Mouse (Mus musculus): ENCODE measurements around the gene Odr4. TPM values are rescaled to one million over a fixed set of nuclear protein-coding genes. Genes with fewer than 3 reads are reported as not detected.

Odr4 gene
- polyA plus RNA-seq, 1 experiment from 2014 or later, result 34.7 TPM

DNA sequence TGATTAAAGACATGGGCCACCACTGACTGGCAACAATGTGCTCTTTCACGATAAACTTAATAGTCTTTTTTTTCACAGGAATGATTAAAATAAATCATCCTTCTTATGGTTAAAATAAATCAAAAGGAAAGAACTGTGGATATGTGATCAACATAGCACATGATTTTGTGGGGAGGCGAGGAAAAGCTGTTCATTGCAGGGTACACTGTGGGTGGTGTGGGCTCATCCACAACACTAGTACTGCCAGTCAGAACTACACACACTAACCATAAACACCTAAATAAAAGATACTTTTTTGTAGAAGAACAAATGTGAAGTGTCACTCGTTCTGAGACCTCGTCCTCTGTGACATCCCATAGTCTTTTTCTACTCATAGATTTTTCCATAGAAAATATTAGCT is 8.7 kb downstream of the Odr4 start:
- H3K4me2 ChIP-seq (ENCODE audit: low read depth, low read length), result no peak overlapping the region
- no peaks in the 10 kb centered on the region for H3K9me3 ChIP-seq (replicated peaks; ENCODE audit: control insufficient read depth, low read length)
- WGBS, result 96% methylated on average over 4 of the region's 4 CpGs
- DNase-seq (ENCODE audit: low spot score), result no peak
- H3K4me1 ChIP-seq (ENCODE audit: control insufficient read depth, insufficient read depth, low read length), result no peaks in the 10 kb centered on the region
- no peak overlapping the region for H3K9ac ChIP-seq (replicated peaks; ENCODE audit: low read length)
- no peak for ATAC-seq (replicated peaks; ENCODE audit: insufficient number of reproducible peaks, low FRiP score, low TSS enrichment, low read depth)
- no peak overlapping the region for H3K4me3 ChIP-seq (ENCODE audit: low read depth, low read length)
- no peak overlapping the region for H3K27ac ChIP-seq (replicated peaks; ENCODE audit: low read depth, low read length)
- no peaks in the 10 kb centered on the region for H3K36me3 ChIP-seq (replicated peaks; ENCODE audit: control insufficient read depth, insufficient read depth, low read depth, low read length)
- H3K27me3 ChIP-seq (ENCODE audit: control insufficient read depth, insufficient read depth, low read length), result no peaks in the 10 kb centered on the region

DNA sequence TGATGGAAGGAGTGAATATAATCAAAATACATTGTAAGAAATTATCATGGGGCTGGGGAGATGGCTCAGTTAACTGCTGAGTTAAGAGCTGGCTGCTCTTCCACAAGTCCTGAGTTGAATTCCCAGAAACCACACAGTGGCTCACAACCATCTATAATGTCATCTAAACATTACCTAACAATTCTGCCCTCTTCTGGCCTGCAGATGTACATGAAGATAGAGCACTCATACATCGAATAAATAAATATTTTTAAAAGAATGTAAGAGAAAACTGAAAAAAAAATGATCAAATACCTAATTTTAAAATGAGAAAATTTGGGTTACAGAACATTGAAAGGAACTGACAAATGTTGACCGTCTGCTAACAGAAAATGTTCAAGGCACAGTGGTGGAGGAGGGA is 18.6 kb downstream of the Odr4 start:
- H3K27ac ChIP-seq (replicated peaks; ENCODE audit: low read depth, low read length), result no peak overlapping the region
- H3K36me3 ChIP-seq (replicated peaks; ENCODE audit: control insufficient read depth, insufficient read depth, low read depth, low read length), result no peaks in the 10 kb centered on the region
- H3K4me1 ChIP-seq (ENCODE audit: control insufficient read depth, insufficient read depth, low read length), result no peaks in the 10 kb centered on the region
- no peaks in the 10 kb centered on the region for H3K27me3 ChIP-seq (ENCODE audit: control insufficient read depth, insufficient read depth, low read length)
- H3K4me3 ChIP-seq (ENCODE audit: low read depth, low read length), result no peak overlapping the region
- H3K9ac ChIP-seq (replicated peaks; ENCODE audit: low read length), result no peak overlapping the region
- ATAC-seq (replicated peaks; ENCODE audit: insufficient number of reproducible peaks, low FRiP score, low TSS enrichment, low read depth) (no peak), DNase-seq (ENCODE audit: low spot score) (no peak)
- H3K9me3 ChIP-seq (replicated peaks; ENCODE audit: control insufficient read depth, low read length), result no peaks in the 10 kb centered on the region
- WGBS, result 92% methylated on average over 2 of the region's 2 CpGs
- H3K4me2 ChIP-seq (ENCODE audit: low read depth, low read length), result no peak overlapping the region

DNA sequence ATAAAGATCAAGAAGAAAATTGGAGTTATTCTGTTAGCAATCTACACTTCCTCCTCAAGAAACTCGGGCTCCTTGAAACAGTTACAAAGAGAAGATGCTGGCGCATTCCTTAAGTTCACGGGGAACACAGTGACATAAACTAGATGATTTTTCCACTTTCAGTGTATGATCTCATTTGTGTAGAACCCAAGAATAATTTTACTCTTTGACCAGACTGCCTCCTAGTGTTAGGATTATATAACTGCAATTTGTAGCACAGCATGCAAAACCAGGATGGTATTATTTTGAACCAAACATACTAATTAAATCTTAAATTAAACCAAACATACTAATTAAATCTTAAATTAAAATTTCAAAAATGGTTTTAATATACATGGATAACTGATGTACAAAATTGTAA is 20.0 kb downstream of the Odr4 start:
- no peak overlapping the region for H3K27ac ChIP-seq (replicated peaks; ENCODE audit: low read depth, low read length)
- peak; percentile 48 for DNase-seq (ENCODE audit: low spot score)
- no peak overlapping the region for H3K4me2 ChIP-seq (ENCODE audit: low read depth, low read length)
- WGBS, result 92% methylated on average over 3 of the region's 3 CpGs
- no peaks in the 10 kb centered on the region for H3K4me1 ChIP-seq (ENCODE audit: control insufficient read depth, insufficient read depth, low read length)
- H3K9me3 ChIP-seq (replicated peaks; ENCODE audit: control insufficient read depth, low read length), result no peaks in the 10 kb centered on the region
- H3K36me3 ChIP-seq (replicated peaks; ENCODE audit: control insufficient read depth, insufficient read depth, low read depth, low read length), result no peaks in the 10 kb centered on the region
- H3K27me3 ChIP-seq (ENCODE audit: control insufficient read depth, insufficient read depth, low read length), result no peaks in the 10 kb centered on the region
- no peak overlapping the region for H3K9ac ChIP-seq (replicated peaks; ENCODE audit: low read length)
- no peak overlapping the region for H3K4me3 ChIP-seq (ENCODE audit: low read depth, low read length)
- ATAC-seq (replicated peaks; ENCODE audit: insufficient number of reproducible peaks, low FRiP score, low TSS enrichment, low read depth), result no peak

DNA sequence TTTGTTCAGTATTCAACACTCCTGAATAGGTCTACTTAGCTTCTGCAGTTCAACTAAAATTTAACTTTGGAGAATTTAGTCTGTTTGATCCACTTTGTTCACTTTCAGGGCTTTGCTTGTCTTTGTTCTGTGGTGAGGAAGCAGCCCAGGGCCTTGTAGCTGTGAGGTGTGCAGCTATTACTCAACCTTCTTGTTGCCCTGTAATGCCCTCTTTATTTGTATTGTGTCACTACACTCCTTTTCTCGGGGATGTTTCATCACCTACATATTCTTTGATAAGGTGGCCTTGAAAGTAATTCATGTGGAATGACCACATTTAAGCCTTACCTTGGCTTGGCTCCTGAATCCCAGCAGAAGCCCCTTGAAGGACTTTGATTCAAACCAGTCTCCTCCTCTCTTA is 32.0 kb downstream of the Odr4 start:
- DNase-seq (ENCODE audit: low spot score) (no peak), ATAC-seq (replicated peaks; ENCODE audit: insufficient number of reproducible peaks, low FRiP score, low TSS enrichment, low read depth) (no peak)
- no peak overlapping the region for H3K4me3 ChIP-seq (ENCODE audit: low read depth, low read length)
- WGBS, result 83% methylated on average over 1 of the region's 1 CpGs
- no peak overlapping the region for H3K9ac ChIP-seq (replicated peaks; ENCODE audit: low read length)
- H3K36me3 ChIP-seq (replicated peaks; ENCODE audit: control insufficient read depth, insufficient read depth, low read depth, low read length), result peaks cover 3% of the 10 kb centered on the region
- H3K4me1 ChIP-seq (ENCODE audit: control insufficient read depth, insufficient read depth, low read length), result no peaks in the 10 kb centered on the region
- H3K4me2 ChIP-seq (ENCODE audit: low read depth, low read length), result no peak overlapping the region
- no peaks in the 10 kb centered on the region for H3K27me3 ChIP-seq (ENCODE audit: control insufficient read depth, insufficient read depth, low read length)
- no peak overlapping the region for H3K27ac ChIP-seq (replicated peaks; ENCODE audit: low read depth, low read length)
- H3K9me3 ChIP-seq (replicated peaks; ENCODE audit: control insufficient read depth, low read length), result no peaks in the 10 kb centered on the region

DNA sequence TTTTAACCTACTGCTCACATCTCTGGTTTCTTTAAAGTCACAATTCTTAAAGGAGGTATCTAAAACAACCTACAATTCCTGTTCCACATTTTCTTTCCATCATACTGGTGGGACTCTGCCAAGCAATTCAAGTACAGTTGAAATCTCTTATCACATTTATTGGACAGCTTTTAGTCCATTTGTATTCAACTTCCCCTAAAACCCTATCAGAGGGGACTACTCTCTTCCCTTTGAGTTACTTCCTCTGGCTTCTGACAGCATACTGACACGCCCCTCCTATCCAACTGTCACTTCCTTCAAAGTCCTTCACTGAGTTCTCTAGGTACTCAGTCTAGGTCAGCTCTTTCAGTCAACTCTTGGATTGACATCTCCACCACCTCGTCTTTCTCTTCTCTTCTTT is 57.8 kb downstream of the Odr4 start:
- Histone ChIP-seq H3K9ac (replicated peaks; ENCODE audit: low read length) (no peak overlapping the region), H3K27ac (replicated peaks; ENCODE audit: low read depth, low read length) (no peak overlapping the region), H3K4me1 (ENCODE audit: control insufficient read depth, insufficient read depth, low read length) (no peaks in the 10 kb centered on the region), H3K36me3 (replicated peaks; ENCODE audit: control insufficient read depth, insufficient read depth, low read depth, low read length) (no peaks in the 10 kb centered on the region), H3K4me3 (ENCODE audit: low read depth, low read length) (no peak overlapping the region), H3K9me3 (replicated peaks; ENCODE audit: control insufficient read depth, low read length) (no peaks in the 10 kb centered on the region), H3K27me3 (ENCODE audit: control insufficient read depth, insufficient read depth, low read length) (no peaks in the 10 kb centered on the region), H3K4me2 (ENCODE audit: low read depth, low read length) (no peak overlapping the region)
- ATAC-seq (replicated peaks; ENCODE audit: insufficient number of reproducible peaks, low FRiP score, low TSS enrichment, low read depth), result no peak
- DNase-seq (ENCODE audit: low spot score), result no peak
- WGBS, result 70% methylated on average over 2 of the region's 2 CpGs

DNA sequence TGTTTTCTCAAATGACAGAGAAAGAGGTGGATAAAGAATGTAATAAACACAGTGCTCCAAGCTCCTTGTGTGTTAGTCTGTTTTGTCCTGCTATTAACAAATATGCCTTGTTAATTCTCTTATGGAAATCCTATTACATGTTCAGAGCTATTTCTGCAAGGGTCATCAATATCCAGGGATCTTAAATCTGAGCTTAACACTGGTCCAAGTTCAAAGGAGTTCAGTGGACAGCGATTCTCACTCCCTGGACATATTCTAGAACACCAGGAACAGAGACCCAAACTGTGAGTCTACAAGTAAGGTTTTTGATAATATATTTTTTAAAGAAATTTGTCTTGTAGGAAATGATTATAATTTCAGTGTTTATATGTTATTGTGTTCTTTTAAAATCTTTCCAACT is 73.7 kb downstream of the Odr4 start, which contains the start of gene Pdc:
Gene Pdc (plus strand): TSS at position 213 of the 400 bp plus-strand sequence.
- Histone ChIP-seq H3K4me3 (ENCODE audit: low read depth, low read length) (no peak within 1 kb of the TSS), H3K36me3 (replicated peaks; ENCODE audit: control insufficient read depth, insufficient read depth, low read depth, low read length) (no peaks in the 10 kb centered on the region), H3K27ac (replicated peaks; ENCODE audit: low read depth, low read length) (no peak within 1 kb of the TSS), H3K4me1 (ENCODE audit: control insufficient read depth, insufficient read depth, low read length) (no peaks in the 10 kb centered on the region), H3K27me3 (ENCODE audit: control insufficient read depth, insufficient read depth, low read length) (no peaks in the 10 kb centered on the region), H3K4me2 (ENCODE audit: low read depth, low read length) (no peak within 1 kb of the TSS), H3K9me3 (replicated peaks; ENCODE audit: control insufficient read depth, low read length) (no peaks in the 10 kb centered on the region), H3K9ac (replicated peaks; ENCODE audit: low read length) (no peak within 1 kb of the TSS)
- DNase-seq (ENCODE audit: low spot score), result no peak
- WGBS, result 86% methylated on average over 1 of the region's 1 CpGs
- no peak for ATAC-seq (replicated peaks; ENCODE audit: insufficient number of reproducible peaks, low FRiP score, low TSS enrichment, low read depth)

Other genes starting within 250 kb of the Odr4 start
- not detected in 2 replicates for gene Pdc, start 73.7 kb downstream of the Odr4 start, polyA plus RNA-seq (2014; fragmentation: Nextera tagmentation; extraction: Ambion mirVana)
- gene Tpr, start 242 bp downstream of the Odr4 start, polyA plus RNA-seq (2014; fragmentation: Nextera tagmentation; extraction: Ambion mirVana), result 171 and 182 TPM in 2 replicates
- gene Prg4, start 73.1 kb upstream of the Odr4 start, polyA plus RNA-seq (2014; fragmentation: Nextera tagmentation; extraction: Ambion mirVana), result 0.60 and 0.69 TPM in 2 replicates